Mouse (Mus musculus): Measurements from ENCODE around the gene Pcnx. TPM values are rescaled to one million over a fixed set of nuclear protein-coding genes. Genes with fewer than 3 reads are reported as not detected.
"Not testable (repeated sequence)": the region's sequence is repeated elsewhere in the genome, so short reads cannot be mapped to it uniquely, and the experiment has no call there.

The Pcnx gene
- total RNA-seq, 2 experiments from 2014 or later, result 103 to 119 TPM

- no peak for DNase-seq (ENCODE audit: low spot score in 2 of 2)
- intact Hi-C loops (cut with DNase I), result no loop called here
These were observed 137.7 kb downstream of the Pcnx start for GRCm38 (mm10) chr12:81997497-81997896.

- intact Hi-C loops (cut with DNase I), result not testable (repeated sequence)
These were observed 142.9 kb downstream of the Pcnx start for GRCm38 (mm10) chr12:82002697-82003096.

GRCm38 (mm10) chr12:82025901-82026633 is 166.2 kb downstream of the Pcnx start:
- DNase-seq (ENCODE audit: low spot score in 2 of 2); intact Hi-C loops (cut with DNase I): not testable (repeated sequence)

More at GRCm38 (mm10) chr12:82002697-82003096, 142.9 kb downstream of the Pcnx start:
- DNase-seq (ENCODE audit: low spot score in 2 of 2), result not testable (repeated sequence)

GRCm38 (mm10) chr12:82033524-82033923 is 173.7 kb downstream of the Pcnx start:
- DNase-seq (ENCODE audit: low spot score in 2 of 2); intact Hi-C loops (cut with DNase I): not testable (repeated sequence)

- intact Hi-C loops (cut with DNase I); DNase-seq (ENCODE audit: low spot score in 2 of 2): not testable (repeated sequence)
These were observed 174.2 kb downstream of the Pcnx start for GRCm38 (mm10) chr12:82033973-82034372.

- intact Hi-C loops (cut with DNase I); DNase-seq (ENCODE audit: low spot score in 2 of 2): not testable (repeated sequence)
These were observed 184.3 kb downstream of the Pcnx start for GRCm38 (mm10) chr12:82044078-82044477.

Other genes starting within 250 kb of the Pcnx start
- 10 to 100 TPM; 61.2 to 63.2 TPM for gene Ttc9, start 228.8 kb upstream of the Pcnx start, total RNA-seq (2021)
- 10 to 100 TPM; 66.0 to 66.9 TPM for gene Map3k9, start 78.8 kb upstream of the Pcnx start, total RNA-seq (2021)